Mouse (Mus musculus) cerebral cortex, adult 2 months (tissue): ENCODE results near the gene Gtf2ird2.

Source experiments
- WGBS: fragments of 180-500 bp; shearing (Covaris S2); methylation state at CpG from one replicate; pipeline ENCODE4 v1.1.7; 2018; 5-methylcytosine and 5-hydroxymethylcytosine counted together

Gtf2ird2 gene

GRCm38 (mm10) chr5:134182735-134183134 lies 1.1 kb upstream of the Gtf2ird2 start:
- WGBS = 36% methylated on average over 4 of the region's 4 CpGs

GRCm38 (mm10) chr5:134183162-134183561 lies 657 bp upstream of the Gtf2ird2 start:
- 49% methylated on average over 7 of the region's 7 CpGs for WGBS

GRCm38 (mm10) chr5:134186059-134186458 lies 2.2 kb downstream of the Gtf2ird2 start:
- 84% methylated on average over 3 of the region's 3 CpGs for WGBS

DNA sequence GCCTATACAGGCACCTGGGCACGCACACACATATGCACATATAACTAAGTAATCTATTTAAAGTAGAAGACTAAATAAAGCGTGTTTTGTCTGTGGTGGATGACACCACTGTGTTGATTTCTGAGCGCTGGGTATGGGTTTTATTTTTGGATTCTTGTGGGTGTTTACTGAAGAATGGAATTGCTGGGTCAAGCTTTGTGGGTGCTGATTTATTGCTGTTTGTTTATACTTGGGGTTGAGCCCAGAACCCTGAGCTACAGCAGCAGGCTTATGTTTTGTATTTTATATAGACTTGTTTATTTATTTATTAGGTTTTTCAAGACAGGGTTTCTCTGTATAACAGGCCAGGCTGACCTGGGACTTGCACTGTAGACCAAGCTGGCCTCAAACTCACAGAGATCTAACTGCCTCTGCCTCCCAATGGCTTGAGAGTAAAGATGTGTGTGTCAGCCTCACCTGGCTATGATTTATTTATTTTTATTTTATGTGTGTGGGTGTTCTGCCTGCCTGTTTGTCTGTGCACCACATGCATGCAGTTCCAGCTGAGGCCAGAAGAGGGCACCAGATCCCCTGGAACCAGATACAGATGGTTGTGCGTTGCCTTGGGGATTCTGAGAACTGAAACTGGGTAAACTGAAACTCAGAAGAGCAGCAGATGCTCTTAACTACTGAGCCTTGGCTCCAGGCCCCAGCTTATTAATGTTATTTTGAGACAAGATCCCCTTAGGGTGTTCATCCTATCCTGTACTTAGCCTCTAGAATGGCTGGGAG lies 3.3 kb downstream of the Gtf2ird2 start:
- WGBS = 47% methylated on average over 4 of the region's 4 CpGs

- 86% methylated on average over 7 of the region's 7 CpGs for WGBS
Measured at GRCm38 (mm10) chr5:134188571-134188970, 4.8 kb downstream of the Gtf2ird2 start.

DNA sequence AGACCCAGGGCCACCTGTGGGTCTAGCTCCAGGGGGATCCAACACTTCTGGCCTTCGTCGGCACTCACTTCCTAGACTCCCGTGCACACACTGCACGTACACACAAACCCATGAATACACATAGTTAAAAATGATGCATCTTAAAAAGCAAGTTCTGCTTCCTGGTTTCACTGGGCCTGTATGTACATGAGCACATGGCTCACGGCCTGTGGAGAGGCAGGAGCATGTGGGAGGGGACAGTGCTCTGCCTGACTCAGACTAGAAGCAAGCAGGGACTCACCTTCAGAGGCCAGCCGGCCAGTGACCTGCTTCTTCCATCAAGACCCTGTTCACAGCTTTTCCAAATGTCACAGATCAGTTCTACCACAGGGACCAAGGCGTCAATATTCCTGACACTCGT lies 9.8 kb downstream of the Gtf2ird2 start:
- 88% methylated on average over 8 of the region's 8 CpGs for WGBS

- 77% methylated on average over 10 of the region's 10 CpGs for WGBS
Measured at GRCm38 (mm10) chr5:134206721-134207120, 22.9 kb downstream of the Gtf2ird2 start.

- 76% methylated on average over 11 of the region's 11 CpGs for WGBS
Measured at GRCm38 (mm10) chr5:134209931-134210554, 26.2 kb downstream of the Gtf2ird2 start.

DNA sequence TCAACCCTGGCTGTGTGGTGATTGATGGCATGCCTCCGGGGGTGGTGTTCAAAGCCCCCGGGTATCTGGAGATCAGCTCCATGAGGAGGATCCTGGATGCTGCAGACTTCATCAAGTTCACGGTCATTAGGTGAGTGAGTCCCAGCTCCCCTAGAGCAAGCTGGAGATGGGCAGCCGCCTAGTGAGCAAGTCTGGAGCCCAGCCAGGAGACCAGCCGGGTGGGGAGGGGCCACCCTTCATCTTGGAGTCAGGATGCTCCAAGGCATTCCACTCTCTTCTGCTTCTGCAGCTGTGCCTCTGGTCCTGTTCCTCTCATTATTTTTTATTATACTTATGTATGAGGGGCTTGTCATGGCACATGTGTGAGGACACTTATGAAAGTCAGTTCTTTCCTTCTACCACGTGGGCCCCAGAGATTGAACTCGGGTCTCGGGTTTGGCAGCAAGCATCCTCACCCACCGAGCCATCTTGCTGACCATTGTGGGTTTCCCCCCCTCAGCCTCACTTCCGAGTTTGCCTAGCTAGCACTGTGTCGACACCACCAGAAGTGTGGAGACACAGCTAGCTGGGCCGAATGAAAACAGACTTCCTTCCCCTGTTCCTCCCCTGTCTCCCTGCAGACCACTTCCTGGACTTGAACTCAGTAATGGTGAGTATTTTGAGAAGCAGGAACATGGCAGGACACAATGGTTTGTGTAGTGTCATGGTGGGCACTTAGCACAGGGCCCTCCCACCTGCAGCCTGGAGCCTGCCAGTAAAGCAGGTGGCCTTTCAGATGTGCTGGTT lies 30.4 kb downstream of the Gtf2ird2 start:
- 61% methylated on average over 12 of the region's 12 CpGs for WGBS

- 96% methylated on average over 7 of the region's 7 CpGs for WGBS
Measured at GRCm38 (mm10) chr5:134217900-134218299, 34.1 kb downstream of the Gtf2ird2 start.

GRCm38 (mm10) chr5:134221278-134221677 lies 37.5 kb downstream of the Gtf2ird2 start:
- 67% methylated on average over 4 of the region's 4 CpGs for WGBS

DNA sequence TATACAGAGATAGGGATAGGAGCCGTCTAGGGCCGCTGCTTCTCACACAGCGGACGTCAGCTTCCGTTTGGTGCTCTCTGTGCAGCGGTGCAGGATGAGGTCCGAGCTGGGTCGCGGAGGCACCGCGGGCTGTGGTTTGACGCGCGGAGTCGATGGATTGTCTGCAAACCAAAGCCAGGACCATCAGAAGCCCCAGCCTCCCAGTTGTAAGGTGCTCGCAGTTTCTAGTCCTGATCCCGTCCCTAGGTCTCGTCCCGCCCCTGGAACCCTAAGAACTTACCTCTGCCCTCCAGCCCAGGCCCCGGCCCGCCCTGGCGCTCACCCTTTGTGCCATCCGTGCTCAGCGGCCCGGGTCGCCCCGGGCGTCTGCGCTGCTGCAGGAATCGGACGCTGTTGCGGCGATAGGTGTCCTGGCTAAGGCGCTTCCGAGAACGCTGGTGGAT lies 37.9 kb downstream of the Gtf2ird2 start:
- WGBS = 14% methylated on average over 36 of the region's 36 CpGs

DNA sequence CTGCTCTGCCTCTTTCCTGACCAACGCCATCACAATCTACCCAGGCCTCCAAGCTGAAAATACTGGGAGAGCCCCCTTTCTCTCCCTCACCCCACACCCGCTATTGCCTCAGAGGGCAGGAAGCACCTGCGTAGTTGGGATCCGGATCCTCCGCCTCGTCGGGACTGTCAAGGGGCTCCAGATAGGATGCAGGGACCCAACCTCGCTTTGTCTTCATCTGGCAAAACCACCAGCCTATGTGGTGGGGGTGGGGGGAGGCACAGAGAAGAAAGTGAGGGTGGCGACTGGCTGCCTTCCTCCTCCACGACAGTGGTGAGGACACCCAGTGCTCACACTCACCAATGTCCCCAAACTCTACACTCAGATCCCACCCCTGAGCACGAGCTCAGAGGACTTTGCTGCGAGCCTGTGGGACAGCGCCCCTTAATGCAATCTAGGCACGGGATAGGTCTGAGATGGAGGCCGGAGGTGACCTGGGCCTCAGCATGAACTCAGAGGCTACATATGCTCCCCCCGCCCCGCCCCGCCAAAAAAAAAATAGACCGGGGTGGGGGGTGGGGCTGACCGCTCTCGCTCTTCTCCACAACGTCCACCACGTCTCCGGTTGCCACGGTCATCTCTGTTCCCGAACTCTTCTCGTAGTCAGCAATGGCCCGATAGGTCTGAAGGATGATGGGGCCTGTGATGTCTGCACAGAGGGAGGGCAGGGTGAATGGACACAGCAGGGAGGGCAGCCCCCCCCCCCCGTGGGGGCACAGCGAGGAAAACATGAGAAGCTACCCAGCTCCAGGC lies 41.5 kb downstream of the Gtf2ird2 start:
- 78% methylated on average over 30 of the region's 30 CpGs for WGBS

DNA sequence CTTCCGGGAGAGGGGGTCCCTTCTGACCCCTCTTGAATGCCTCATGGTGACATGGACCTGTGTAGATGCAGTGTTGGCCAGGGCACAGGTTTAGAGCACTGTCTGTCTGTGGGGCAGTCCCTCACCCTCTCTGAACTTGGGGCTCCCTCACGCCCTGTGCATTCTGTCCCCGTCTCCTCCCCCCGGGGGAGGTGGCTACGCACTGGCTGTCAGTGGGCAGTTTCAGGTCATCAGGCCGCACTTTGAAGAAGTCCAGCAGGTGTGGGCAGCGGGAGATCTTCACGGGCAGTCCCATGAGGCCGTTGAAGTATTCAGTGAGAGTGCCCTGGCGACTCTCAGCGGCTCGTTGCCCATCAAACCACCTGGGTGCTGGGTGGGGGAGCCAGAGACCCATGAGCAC lies 43.1 kb downstream of the Gtf2ird2 start:
- 82% methylated on average over 12 of the region's 12 CpGs for WGBS

- WGBS = 37% methylated on average over 11 of the region's 11 CpGs
Measured at GRCm38 (mm10) chr5:134227574-134228248, 43.9 kb downstream of the Gtf2ird2 start.

- WGBS = 84% methylated on average over 6 of the region's 6 CpGs
Measured at GRCm38 (mm10) chr5:134228249-134228638, 44.4 kb downstream of the Gtf2ird2 start.

DNA sequence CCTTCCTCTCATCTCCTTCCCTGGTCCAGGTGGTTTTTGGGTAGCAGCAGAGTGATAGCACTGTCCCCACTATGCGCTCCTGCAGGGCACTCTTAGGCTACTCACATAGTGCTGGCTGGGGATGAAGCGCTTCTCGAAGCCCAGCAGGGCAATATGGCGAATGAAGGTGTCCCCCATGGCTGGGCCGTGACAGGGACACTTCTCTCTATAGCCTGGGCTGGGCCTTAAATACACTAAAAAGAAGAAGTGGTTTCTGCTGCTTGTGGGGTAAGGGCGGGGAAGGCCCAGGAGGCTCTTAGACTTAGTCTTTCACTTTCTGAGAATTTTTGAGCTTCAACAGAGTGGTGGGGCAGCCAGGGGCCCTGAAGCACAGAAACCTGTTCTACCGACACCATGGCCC lies 45.6 kb downstream of the Gtf2ird2 start, which contains the start of gene Ncf1:
Gene Ncf1 (minus strand): TSS at position 235 of the 400 bp plus-strand sequence.
- 88% methylated on average over 7 of the region's 7 CpGs for WGBS

DNA sequence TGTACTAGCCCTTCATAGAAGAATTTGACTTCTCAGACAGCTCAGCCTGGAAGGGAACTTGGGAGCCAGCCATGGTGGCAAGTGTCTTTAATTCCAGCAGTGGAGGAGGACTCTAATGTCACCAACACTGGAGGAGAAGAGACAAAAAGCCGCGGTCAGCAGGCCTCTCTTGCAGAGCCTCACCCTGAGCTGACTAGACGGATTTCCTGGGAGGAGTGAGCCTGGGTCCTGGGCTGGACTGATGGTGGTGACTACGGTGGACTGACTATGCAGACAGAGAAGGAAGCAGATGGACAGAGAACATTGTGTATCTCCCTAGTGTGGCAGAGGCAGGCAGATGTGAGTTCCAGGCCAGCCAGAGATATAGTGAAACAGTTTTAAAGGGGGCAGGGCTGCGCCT lies 47.6 kb downstream of the Gtf2ird2 start:
- 74% methylated on average over 5 of the region's 5 CpGs for WGBS

- WGBS = 51% methylated on average over 6 of the region's 6 CpGs
Measured at GRCm38 (mm10) chr5:134232111-134232510, 48.3 kb downstream of the Gtf2ird2 start.

DNA sequence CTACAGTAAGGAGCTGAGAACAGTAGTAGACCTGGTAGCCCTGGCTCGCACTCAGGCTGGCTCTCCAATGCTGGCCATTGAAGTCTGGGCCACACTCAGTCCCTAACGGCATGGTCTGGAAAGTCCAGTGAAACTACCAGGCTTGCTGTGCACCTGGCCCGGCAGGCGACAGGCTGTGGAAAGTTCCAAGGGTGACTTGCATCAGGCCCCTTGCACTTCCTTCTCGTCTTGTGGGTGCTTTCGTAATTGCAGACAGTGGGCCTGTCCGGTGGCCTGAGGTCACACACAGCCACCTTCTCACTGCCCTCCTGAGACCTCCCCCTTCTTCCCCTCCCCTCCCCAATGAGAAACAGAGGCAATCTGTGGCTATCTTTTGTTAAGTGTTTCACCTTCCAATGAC lies 48.7 kb downstream of the Gtf2ird2 start:
- 53% methylated on average over 7 of the region's 7 CpGs for WGBS

GRCm38 (mm10) chr5:134233244-134233651 lies 49.4 kb downstream of the Gtf2ird2 start:
- 63% methylated on average over 7 of the region's 7 CpGs for WGBS
